Mouse (Mus musculus) olfactory bulb, adult 2 months (tissue): Measurements from ENCODE around the gene Teddm1a. TPM values are rescaled to one million over a fixed set of nuclear protein-coding genes. Genes with fewer than 3 reads are reported as not detected.

Experiments used
- H3K27ac ChIP-seq: fragments of 200-500 bp; 2 replicates; pipeline ENCODE4 v1.5.1; 2012; ENCODE audit warnings: low read depth, low read length; ENCODE audit not compliant: insufficient read depth
- H3K4me1 ChIP-seq: fragments of 200-500 bp; 2 replicates; pipeline ENCODE4 v1.6.1; 2012; ENCODE audit warnings: low read length; ENCODE audit not compliant: control insufficient read depth, insufficient read depth
- H3K4me3 ChIP-seq: fragments of 200-500 bp; 2 replicates; pipeline ENCODE4 v1.5.1; 2012; ENCODE audit warnings: mild to moderate bottlenecking, low read depth, low read length, moderate library complexity; ENCODE audit not compliant: insufficient read depth
- CTCF ChIP-seq: fragments of 200-500 bp; IDR thresholded peaks from 2 replicates; pipeline ENCODE4 v1.5.1; 2012; ENCODE audit warnings: low read depth, mild to moderate bottlenecking, low read length, moderate library complexity; ENCODE audit not compliant: insufficient read depth
- POLR2A ChIP-seq: fragments of 200-500 bp; IDR thresholded peaks from 2 replicates; pipeline ENCODE4 v1.6.1; 2012; ENCODE audit warnings: mild to moderate bottlenecking, low read depth, low read length, moderate library complexity; ENCODE audit not compliant: insufficient read depth
- WGBS: fragments of 180-500 bp; shearing (Covaris S2); methylation state at CpG from one replicate; pipeline ENCODE4 v1.1.7; 2018; 5-methylcytosine and 5-hydroxymethylcytosine counted together
- polyA plus RNA-seq: library from polyadenylated mRNA; stranded (reverse); fragments of >200 nt; gene quantifications from 2 replicates; pipeline ENCODE4 v1.2.4, GENCODE M21; 2012; ENCODE audit warnings: low replicate concordance; ENCODE audit not compliant: missing spikeins, insufficient read depth, insufficient read length

Gene Teddm1a
- polyA plus RNA-seq, 1 experiment: not detected

DNA sequence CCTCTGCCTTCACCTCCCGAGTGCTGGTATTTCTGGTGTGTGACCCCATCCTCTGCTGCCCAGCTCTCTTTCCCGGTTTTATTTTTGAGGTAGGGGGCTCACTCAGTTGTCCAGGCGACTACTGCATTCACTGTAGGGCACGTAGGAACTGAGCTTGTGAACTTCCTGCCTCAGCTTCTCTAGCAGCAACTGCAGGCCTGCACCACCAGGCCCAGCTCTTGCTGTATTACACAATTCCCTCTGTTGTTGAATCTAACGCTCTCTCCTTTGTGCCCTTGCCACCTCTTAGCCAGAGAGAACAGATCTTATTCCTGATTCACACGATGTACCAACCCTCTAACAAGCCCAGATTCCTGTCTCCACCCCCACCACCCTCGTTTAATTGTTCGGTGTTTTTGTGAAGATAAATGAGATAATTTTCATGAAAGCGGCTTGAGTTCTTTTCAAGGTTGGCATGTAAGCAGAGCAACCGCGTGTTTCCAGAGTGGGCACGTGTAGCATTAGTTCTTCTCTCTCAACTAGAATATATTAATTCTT, 44.4 kb downstream of the Teddm1a start:
- TF ChIP-seq POLR2A (no peak), CTCF (no peak)
- Histone ChIP-seq H3K27ac (peak overlapping the region; percentile 13), H3K4me3 (no peak overlapping the region), H3K4me1 (no peaks in the 10 kb centered on the region)
- WGBS: 39% methylated on average over 12 of the region's 12 CpGs

DNA sequence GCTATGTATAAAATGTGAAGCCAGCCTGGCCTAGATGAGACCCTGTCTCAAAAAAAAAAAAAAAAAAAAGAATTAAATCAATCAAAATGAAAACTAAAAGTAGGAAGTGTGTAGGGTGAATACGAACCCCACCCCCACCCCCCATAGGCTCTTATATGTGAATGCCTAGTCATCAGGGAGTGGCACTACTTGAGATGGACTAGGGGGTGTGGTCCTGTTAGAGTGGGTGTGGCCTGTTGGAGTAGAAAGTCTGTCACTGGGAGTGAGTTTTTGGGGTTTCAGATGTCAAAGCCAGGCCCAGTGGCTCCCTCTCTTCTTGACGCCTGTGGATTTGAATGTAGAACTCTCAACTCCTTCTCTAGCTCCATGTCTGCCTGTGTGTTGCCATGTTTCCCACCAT, 45.5 kb downstream of the Teddm1a start:
- no peak for TF ChIP-seq POLR2A
- TF ChIP-seq CTCF: no peak
- Histone ChIP-seq H3K4me1 (peaks cover 2% of the 10 kb centered on the region; the same call in 1 of the 2 replicates), H3K4me3 (no peak overlapping the region), H3K27ac (no peak overlapping the region)
- 94% methylated on average over 2 of the region's 2 CpGs for WGBS

DNA sequence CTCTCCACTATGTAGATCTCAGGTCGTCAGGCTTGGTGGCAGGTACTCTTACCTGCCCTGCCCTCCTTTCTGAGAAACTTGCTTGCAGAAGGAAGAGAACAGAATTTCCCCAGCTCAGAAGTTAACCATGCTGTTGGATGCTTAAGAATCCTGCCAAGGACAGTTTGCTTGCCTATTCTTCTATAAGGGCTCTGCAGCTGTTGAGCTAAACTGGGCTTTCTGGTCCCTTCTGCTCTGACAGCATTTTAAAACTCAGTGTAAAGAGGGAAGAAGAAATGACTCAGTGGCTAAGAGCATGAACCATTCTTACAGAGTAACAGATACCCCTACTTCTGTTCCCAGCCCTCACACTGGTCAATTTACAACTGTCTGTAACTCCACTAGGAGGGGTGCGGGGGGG, 49.4 kb downstream of the Teddm1a start:
- Histone ChIP-seq H3K27ac (no peak overlapping the region), H3K4me1 (peaks cover 4% of the 10 kb centered on the region; the same call in 1 of the 2 replicates), H3K4me3 (no peak overlapping the region)
- WGBS: 79% methylated on average over 2 of the region's 2 CpGs
- no peak for TF ChIP-seq CTCF

Other genes with a start within 250 kb of the Teddm1a start
- not detected in 2 replicates for gene Rgs8, start 238.7 kb upstream of the Teddm1a start, polyA plus RNA-seq
- gene Rgs16, start 151.4 kb upstream of the Teddm1a start, polyA plus RNA-seq: not detected in 2 replicates
- not detected in 2 replicates for gene Rnasel, start 142.3 kb upstream of the Teddm1a start, polyA plus RNA-seq
- gene Rgsl1, start 47.6 kb upstream of the Teddm1a start, polyA plus RNA-seq: not detected in 2 replicates
- gene Teddm1b, start 17.4 kb upstream of the Teddm1a start, polyA plus RNA-seq: not detected in 2 replicates
- gene Glul, start 8.2 kb downstream of the Teddm1a start, polyA plus RNA-seq: 474 and 913 TPM in 2 replicates
- not detected in 2 replicates for gene Teddm2, start 8.5 kb downstream of the Teddm1a start, polyA plus RNA-seq